Mouse (Mus musculus) intestine, embryonic 16.5 days (tissue): ENCODE measurements around the gene Dtymk. TPM values are rescaled to one million over a fixed set of nuclear protein-coding genes. Genes with fewer than 3 reads are reported as not detected.
A peak's percentile ranks its signal among the peaks of the same experiment; 100 is the strongest.
"Not testable (repeated sequence)": the region's sequence is repeated elsewhere in the genome, so short reads cannot be mapped to it uniquely, and the experiment has no call there.

Source experiments
- ATAC-seq: fragments of 200-750 bp; cut with Nextera tagmentation; 2 replicates; pipeline ENCODE4 v1.8.0; 2017; ENCODE audit warnings: moderate TSS enrichment, moderate library complexity
- H3K27ac ChIP-seq: fragments of 300-500 bp; sonication (generic); 2 replicates; pipeline ENCODE4 v1.5.1; 2014; ENCODE audit warnings: mild to moderate bottlenecking, low read length
- H3K27me3 ChIP-seq: fragments of 300-500 bp; sonication (generic); replicated peaks from 2 replicates; pipeline ENCODE4 v1.6.1; 2014; ENCODE audit warnings: low read length, control low read depth, mixed read lengths; ENCODE audit not compliant: control insufficient read depth, insufficient read depth
- H3K36me3 ChIP-seq: fragments of 300-500 bp; sonication (generic); 2 replicates; pipeline ENCODE4 v1.6.1; 2014; ENCODE audit warnings: low read length, control low read depth; ENCODE audit not compliant: control insufficient read depth, insufficient read depth
- H3K4me1 ChIP-seq: fragments of 300-500 bp; sonication (generic); 2 replicates; pipeline ENCODE4 v1.6.1; 2014; ENCODE audit warnings: low read length, control low read depth, mixed read lengths; ENCODE audit not compliant: control insufficient read depth, insufficient read depth
- H3K4me2 ChIP-seq: fragments of 300-500 bp; sonication (generic); 2 replicates; pipeline ENCODE4 v1.6.1; 2014; ENCODE audit warnings: low read depth, low read length, control low read depth
- H3K4me3 ChIP-seq: fragments of 300-500 bp; sonication (generic); 2 replicates; pipeline ENCODE4 v1.5.1; 2014; ENCODE audit warnings: mild to moderate bottlenecking, low read length
- H3K9ac ChIP-seq: fragments of 300-500 bp; sonication (generic); 2 replicates; pipeline ENCODE4 v1.6.1; 2014; ENCODE audit warnings: low read depth, low read length
- H3K9me3 ChIP-seq: fragments of 300-500 bp; sonication (generic); 2 replicates; pipeline ENCODE4 v1.6.1; 2016; ENCODE audit warnings: low read length, control low read depth; ENCODE audit not compliant: control insufficient read depth
- WGBS: fragments of 180-500 bp; shearing (Covaris S2); extraction: QIAGEN DNeasy Blood & Tissue Kit; methylation state at CpG from one replicate; pipeline ENCODE4 v1.1.7; 2014; 5-methylcytosine and 5-hydroxymethylcytosine counted together
- polyA plus RNA-seq: library from polyadenylated mRNA; unstranded; fragments of >200 nt; fragmentation: Nextera tagmentation; extraction: Ambion mirVana; gene quantifications from 2 replicates; pipeline ENCODE4 v1.2.1, GENCODE M21; 2015

Dtymk gene
- polyA plus RNA-seq, 1 experiment from 2014 or later = 191 TPM

GRCm38 (mm10) chr1:93786912-93787311, 14.8 kb downstream of the Dtymk start:
- 89% methylated on average over 2 of the region's 2 CpGs for WGBS
- Histone ChIP-seq H3K4me3 (no peak overlapping the region), H3K4me1 (no peaks in the 10 kb centered on the region), H3K4me2 (no peak overlapping the region), H3K27me3 (no peaks in the 10 kb centered on the region), H3K9ac (no peak overlapping the region), H3K27ac (no peak overlapping the region), H3K36me3 (peaks cover 14% of the 10 kb centered on the region), H3K9me3 (no peaks in the 10 kb centered on the region)
- ATAC-seq = no peak

DNA sequence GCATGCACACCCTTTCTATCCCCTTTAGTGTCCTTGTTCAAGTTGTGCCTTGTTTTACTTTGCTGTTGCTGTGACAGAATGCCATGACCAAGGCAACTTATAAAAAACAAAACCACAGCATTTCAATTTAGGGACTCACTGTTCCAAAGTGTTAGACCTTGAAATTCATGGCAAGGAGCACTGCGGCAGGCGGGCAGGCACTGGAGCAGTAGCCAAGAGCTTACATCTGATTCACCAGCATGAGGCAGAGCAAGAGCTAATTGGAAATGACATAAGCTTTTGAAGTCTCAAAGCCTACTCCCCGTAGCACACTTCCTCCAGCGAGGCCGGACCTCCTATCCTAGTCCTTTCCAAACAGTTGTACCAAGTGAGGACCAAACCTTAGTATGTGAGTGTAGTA, 25.0 kb downstream of the Dtymk start:
- Histone ChIP-seq H3K9me3 (no peaks in the 10 kb centered on the region), H3K27me3 (no peaks in the 10 kb centered on the region), H3K36me3 (peaks cover 29% of the 10 kb centered on the region; the same call in 1 of the 2 replicates), H3K4me2 (no peak overlapping the region), H3K27ac (no peak overlapping the region), H3K4me1 (no peaks in the 10 kb centered on the region), H3K4me3 (no peak overlapping the region), H3K9ac (no peak overlapping the region)
- ATAC-seq = no peak
- 95% methylated on average over 5 of the region's 5 CpGs for WGBS

DNA sequence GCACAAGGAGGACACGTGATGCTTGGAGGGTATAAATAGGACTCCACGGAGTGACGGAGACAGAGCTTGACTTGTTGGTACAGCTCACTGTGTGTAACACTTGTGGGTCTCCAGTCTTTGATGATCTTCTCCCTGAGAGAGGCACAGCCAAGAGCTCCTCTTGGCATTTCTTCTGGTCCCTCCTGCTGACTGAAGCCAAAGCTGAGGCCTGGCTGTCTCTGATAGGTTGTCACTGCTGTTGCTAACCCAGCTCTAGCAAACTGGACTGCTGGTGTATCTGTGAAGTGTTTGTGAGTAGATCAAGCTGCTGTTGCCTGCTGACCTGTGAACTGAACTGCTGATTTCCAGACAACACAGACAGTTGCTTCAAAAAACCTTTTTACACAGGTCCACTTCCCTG, 31.8 kb downstream of the Dtymk start:
- H3K36me3 ChIP-seq = peaks cover 22% of the 10 kb centered on the region; the same call in 1 of the 2 replicates
- no peaks in the 10 kb centered on the region for H3K9me3 ChIP-seq
- H3K4me2 ChIP-seq = no peak overlapping the region
- no peak overlapping the region for H3K27ac ChIP-seq
- no peak overlapping the region for H3K9ac ChIP-seq
- 96% methylated on average over 3 of the region's 3 CpGs for WGBS
- no peak for ATAC-seq
- H3K27me3 ChIP-seq = no peaks in the 10 kb centered on the region
- H3K4me1 ChIP-seq = no peaks in the 10 kb centered on the region
- no peak overlapping the region for H3K4me3 ChIP-seq

DNA sequence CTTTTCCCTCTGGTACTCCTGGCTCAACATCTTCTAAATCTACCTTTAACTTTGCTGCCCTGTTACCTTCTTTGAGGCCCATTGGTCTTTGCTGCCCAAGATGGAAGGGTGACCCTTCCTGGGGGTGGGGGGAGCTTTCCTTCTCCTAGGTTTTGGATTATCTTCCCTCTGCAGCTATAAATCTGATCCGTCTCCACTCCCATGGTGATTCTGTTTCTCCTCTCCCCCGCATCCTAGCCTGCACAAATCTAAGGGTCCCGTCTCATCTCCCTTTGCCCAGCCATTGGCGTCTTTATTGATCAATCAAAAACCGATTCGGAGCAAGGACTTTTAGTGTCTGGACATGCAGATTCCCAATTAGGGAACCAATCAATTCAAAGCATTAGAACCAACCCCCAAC, 34.1 kb downstream of the Dtymk start:
- H3K9me3 ChIP-seq = no peaks in the 10 kb centered on the region
- ATAC-seq = no peak
- no peaks in the 10 kb centered on the region for H3K4me1 ChIP-seq
- H3K9ac ChIP-seq = no peak overlapping the region
- no peak overlapping the region for H3K4me3 ChIP-seq
- no peak overlapping the region for H3K27ac ChIP-seq
- 0 out of 2 replicates have a peak, but pooled peaks cover 12% of the 10 kb centered on the region for H3K36me3 ChIP-seq
- no peaks in the 10 kb centered on the region for H3K27me3 ChIP-seq
- 94% methylated on average over 6 of the region's 6 CpGs for whole genome bisulfite sequencing
- no peak overlapping the region for H3K4me2 ChIP-seq

GRCm38 (mm10) chr1:93764871-93765591, 36.7 kb downstream of the Dtymk start:
- 90% methylated on average over 9 of the region's 9 CpGs for WGBS
- Histone ChIP-seq H3K27ac (no peak overlapping the region), H3K9me3 (no peaks in the 10 kb centered on the region), H3K9ac (no peak overlapping the region), H3K27me3 (no peaks in the 10 kb centered on the region), H3K4me3 (no peak overlapping the region), H3K4me2 (no peak overlapping the region), H3K4me1 (no peaks in the 10 kb centered on the region), H3K36me3 (0 out of 2 replicates have a peak, but pooled peaks cover 8% of the 10 kb centered on the region)
- ATAC-seq = no peak

- not testable (repeated sequence) for H3K9me3 ChIP-seq, H3K4me2 ChIP-seq, H3K4me3 ChIP-seq, H3K36me3 ChIP-seq, H3K9ac ChIP-seq, H3K27ac ChIP-seq, H3K4me1 ChIP-seq, H3K27me3 ChIP-seq
- 75% methylated on average over 3 of the region's 3 CpGs for WGBS
- ATAC-seq = peak; percentile 36; the same call in 1 of the 2 replicates
Observed at GRCm38 (mm10) chr1:93763531-93763930, 38.2 kb downstream of the Dtymk start.

DNA sequence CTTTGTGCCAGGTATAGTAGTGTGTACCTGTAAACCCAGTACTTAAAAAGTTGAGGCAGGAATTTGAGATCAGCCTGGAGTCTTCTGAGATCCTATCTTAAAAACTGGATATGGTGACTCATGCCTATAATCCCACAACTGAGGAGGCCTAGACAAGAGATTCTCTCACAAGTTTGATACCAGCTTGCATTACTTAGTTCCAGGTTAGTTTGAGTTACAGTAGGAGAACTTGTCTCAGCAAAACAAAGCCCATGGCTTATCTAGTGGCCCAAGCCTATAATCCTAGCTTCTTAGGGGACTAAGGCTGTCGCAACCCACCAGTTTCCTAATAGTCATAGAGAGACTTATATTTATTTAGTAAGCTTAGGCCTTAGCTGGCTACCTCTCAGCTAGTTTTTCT, 41.7 kb downstream of the Dtymk start:
- 93% methylated on average over 1 of the region's 1 CpGs for WGBS
- ATAC-seq = no peak

GRCm38 (mm10) chr1:93756154-93756553, 45.6 kb downstream of the Dtymk start:
- H3K4me3 ChIP-seq = no peak overlapping the region
- H3K27me3 ChIP-seq = no peaks in the 10 kb centered on the region
- no peak for ATAC-seq
- no peak overlapping the region for H3K4me2 ChIP-seq
- no peak overlapping the region for H3K27ac ChIP-seq
- no peaks in the 10 kb centered on the region for H3K36me3 ChIP-seq
- no peaks in the 10 kb centered on the region for H3K9me3 ChIP-seq
- no peak overlapping the region for H3K9ac ChIP-seq
- H3K4me1 ChIP-seq = peaks cover 22% of the 10 kb centered on the region

More for the DNA sequence above, 41.7 kb downstream of the Dtymk start:
- H3K9me3 ChIP-seq = no peaks in the 10 kb centered on the region
- no peak overlapping the region for H3K4me2 ChIP-seq
- no peak overlapping the region for H3K27ac ChIP-seq
- no peaks in the 10 kb centered on the region for H3K27me3 ChIP-seq
- H3K4me3 ChIP-seq = no peak overlapping the region
- peaks cover 17% of the 10 kb centered on the region for H3K4me1 ChIP-seq
- H3K36me3 ChIP-seq = no peaks in the 10 kb centered on the region
- H3K9ac ChIP-seq = no peak overlapping the region

- H3K27ac ChIP-seq = no peak overlapping the region
- H3K36me3 ChIP-seq = no peaks in the 10 kb centered on the region
- no peaks in the 10 kb centered on the region for H3K27me3 ChIP-seq
- no peak for ATAC-seq
- H3K4me1 ChIP-seq = peaks cover 22% of the 10 kb centered on the region
- no peaks in the 10 kb centered on the region for H3K9me3 ChIP-seq
- peak overlapping the region; percentile 95 for H3K4me3 ChIP-seq
- H3K4me2 ChIP-seq = peak overlapping the region; percentile 80
- 22% methylated on average over 7 of the region's 7 CpGs for WGBS
- H3K9ac ChIP-seq = no peak overlapping the region
Observed at GRCm38 (mm10) chr1:93755618-93756017, 46.1 kb downstream of the Dtymk start.

DNA sequence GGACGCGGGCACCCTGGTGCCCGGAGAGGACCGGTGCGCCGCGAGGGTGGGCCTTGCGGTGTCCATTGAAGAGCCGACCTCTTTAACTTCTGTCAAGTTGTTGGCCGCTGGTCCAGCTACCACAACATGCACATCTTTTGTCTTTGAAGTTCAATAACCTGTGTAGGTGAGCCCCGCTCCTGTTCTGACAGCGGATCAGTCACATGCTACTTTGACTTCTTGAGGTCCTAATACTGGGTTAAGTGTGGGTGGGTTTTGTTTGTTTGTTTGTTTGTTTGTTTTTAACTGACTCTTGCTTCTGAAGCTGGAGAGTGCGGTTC, 46.5 kb downstream of the Dtymk start:
- Histone ChIP-seq H3K4me1 (peaks cover 22% of the 10 kb centered on the region), H3K9ac (peak overlapping the region; percentile 89), H3K9me3 (no peaks in the 10 kb centered on the region), H3K27me3 (no peaks in the 10 kb centered on the region), H3K4me2 (peak overlapping the region; percentile 80), H3K36me3 (peaks cover under 1% of the 10 kb centered on the region; the same call in 1 of the 2 replicates), H3K27ac (peak overlapping the region; percentile 85), H3K4me3 (peak overlapping the region; percentile 95)
- 0% methylated on average over 13 of the region's 13 CpGs for WGBS
- no peak for ATAC-seq
